Mouse (Mus musculus): Measurements from ENCODE around the gene Brwd3.

GRCm38 (mm10) chrX:108834090-108834774 lies at the start of gene Brwd3:
- TF ChIP-seq CTCF (conservative IDR thresholded peaks at IDR 0.05; ENCODE audit: insufficient read depth, insufficient read length, low read depth, low read length): peak; percentile 32
- peak; percentile 37 for TF ChIP-seq POLR2A (IDR thresholded peaks at IDR 0.05; ENCODE audit: low read depth, low read length)

Data from kidney, adult 2 months (tissue).